Mouse (Mus musculus): ENCODE results near the gene Tmem131l.
A peak's percentile ranks its signal among the peaks of the same experiment; 100 is the strongest.

The Tmem131l gene

DNA sequence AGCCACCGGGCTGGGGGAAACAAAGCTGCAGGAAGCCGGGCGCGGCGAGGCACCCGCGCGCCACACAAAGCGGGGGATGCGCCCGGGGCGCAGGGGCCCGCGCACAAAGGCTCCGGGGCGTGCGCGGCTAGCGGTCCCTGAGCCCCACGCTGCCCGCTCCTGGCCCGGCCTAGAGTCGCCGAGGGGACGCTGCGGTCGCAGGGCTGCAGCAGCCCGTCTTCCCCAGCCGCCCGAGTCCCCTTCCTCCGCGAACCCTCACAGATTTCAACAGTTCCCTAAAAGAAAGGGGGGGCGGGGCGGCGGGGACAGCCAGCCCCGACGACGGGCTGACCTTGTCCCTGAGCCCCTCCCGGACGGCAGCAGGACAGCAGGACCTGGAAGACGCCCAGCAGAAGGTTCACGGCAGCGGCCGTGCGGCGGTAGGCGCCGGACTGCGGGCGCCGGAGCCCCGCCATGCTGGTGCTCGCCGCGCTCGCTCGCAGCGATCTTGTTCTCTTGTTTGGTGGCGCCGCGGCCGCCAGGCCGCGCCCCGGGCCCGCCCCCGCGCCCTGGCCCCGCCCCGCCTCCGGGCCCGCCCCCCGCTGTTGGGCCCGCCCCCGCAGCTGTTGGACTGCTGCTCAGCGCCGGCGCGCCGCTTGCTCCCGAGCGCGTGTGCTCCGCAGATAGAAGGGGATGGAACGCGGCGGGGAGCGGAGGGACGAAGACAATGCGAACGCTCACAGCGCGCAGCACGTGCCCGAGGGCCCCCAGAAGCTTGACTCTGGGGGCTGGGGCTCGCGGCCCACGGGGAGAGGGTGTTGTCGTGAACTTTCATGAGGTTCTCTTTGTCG is at the start of gene Tmem131l:
Gene Tmem131l, minus strand, starts transcription at position 530 of the 830 bp plus-strand sequence.
- peak; percentile 91 for DNase-seq

DNA sequence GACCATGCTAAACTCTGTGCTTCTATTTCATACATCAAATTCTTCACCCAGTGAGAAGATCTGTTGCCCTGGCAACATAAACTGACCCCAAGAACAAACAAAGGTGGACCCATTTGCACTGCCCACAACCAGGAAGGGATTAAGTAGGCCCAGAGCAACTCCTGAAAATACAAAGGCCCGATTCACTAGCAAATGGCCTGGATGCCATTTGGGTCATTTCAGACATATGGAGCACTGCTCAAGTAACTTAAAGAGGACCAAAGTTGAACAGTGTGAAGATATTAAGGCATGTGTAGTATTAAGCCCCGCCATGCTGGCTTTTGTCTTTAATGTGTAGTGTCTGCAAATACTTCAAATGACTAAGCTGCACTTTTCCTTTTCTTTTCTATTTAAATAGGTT is 46.9 kb upstream of the Tmem131l start:
- DNase-seq: no peak

GRCm38 (mm10) chr3:84086337-84086736 is 46.4 kb upstream of the Tmem131l start:
- DNase-seq: no peak

GRCm38 (mm10) chr3:84085429-84085828 is 45.5 kb upstream of the Tmem131l start:
- DNase-seq: no peak

GRCm38 (mm10) chr3:84081208-84081722 is 41.3 kb upstream of the Tmem131l start:
- DNase-seq: no peak

GRCm38 (mm10) chr3:84080074-84080473 is 40.1 kb upstream of the Tmem131l start:
- DNase-seq: no peak

GRCm38 (mm10) chr3:84077505-84077904 is 37.5 kb upstream of the Tmem131l start:
- peak; percentile 18 for DNase-seq

DNA sequence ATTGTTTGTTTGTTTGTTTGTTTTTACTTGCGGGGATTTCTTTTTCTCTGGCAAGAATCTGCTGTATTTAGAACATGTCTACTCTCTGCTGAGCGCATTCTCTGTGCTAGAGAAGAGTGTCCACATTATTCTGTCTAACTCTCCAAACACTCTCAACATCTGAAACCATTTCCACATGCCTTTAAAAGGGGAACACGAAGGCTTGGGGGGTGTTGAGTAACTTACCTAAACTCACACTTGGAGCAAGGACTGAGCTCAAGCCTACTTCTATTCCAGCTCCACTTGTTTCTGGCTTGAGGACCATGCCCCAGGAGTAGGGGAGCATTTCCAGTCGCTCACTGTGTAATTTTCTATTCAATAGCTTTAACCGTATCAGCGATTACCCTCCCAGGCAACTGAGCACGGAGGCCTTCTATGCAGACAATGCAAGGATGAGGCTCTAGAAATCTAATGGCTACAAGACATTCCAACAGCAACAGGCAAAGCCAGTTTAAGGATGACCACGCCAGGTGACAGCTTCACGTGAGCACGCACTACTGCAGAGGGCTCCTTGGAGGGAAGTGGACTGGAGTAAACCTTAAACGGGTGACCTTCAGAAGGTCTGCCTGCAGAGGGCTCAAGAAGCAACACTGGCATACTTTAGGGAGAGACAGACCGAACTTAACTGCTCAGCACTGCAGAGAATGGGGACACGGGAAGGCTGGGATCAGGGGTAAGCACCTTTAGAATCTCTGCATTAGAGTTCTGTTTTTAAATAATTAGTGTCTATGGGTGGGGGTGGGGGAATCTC is 36.8 kb upstream of the Tmem131l start:
- no peak for DNase-seq

- no peak for DNase-seq
These were observed 35.5 kb upstream of the Tmem131l start for GRCm38 (mm10) chr3:84075516-84075915.

DNA sequence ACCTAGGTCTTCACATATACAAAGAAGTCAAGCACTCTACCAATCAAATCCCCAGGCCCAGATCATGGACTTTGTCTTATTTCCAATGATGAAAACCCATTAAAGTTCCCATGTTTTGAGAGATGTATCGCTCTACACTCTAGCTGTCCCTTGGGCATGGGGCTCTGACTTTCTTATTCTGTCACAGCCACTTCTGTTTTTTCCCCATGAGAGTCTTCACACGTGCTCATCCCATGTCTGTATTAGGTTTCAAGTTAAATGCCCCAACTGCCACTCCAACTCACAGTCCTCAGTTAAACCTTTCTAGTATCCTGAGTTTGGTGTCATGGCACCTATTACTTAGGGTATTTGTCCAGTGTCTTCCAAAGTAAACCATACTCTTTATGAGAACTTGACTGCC is 34.8 kb upstream of the Tmem131l start:
- DNase-seq: no peak

DNA sequence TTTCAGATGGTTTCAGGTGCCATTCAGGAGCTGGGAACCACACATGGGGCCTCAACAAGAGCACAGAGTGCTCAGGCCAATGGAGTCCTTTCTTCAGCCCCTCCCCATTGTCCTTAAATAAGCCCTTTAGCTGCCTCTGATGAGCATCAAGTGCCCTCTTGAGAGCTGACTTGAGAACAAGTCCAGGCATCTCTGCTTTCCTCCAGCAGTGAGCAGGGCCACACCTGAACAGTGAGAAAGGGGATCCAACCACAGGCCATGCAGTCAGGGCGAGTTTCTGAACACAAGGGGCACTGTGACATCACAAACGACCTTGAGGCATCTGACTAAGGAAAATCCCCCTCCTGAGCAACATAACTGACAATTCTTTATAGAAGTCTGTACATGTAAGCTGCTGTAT is 31.7 kb upstream of the Tmem131l start:
- no peak for DNase-seq

DNA sequence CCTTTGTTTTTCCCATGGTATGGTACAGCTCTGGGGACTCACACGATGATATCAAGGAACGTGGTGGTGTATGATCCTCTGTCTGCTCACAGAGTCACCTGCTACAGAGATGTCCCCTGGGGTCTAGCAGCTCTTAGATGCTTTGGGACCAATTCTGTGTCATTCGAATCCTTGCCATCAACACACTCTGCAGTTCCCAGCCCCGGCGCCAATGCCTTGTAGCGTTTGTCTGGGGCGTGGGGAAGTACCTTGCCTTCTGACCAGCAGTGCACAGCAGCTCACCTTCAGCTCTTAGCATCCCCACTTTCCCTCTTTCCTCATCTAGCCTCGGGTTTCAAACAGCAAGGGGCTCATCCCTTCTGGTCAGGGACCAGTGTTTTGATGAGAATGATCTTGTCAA is 30.8 kb upstream of the Tmem131l start:
- no peak for DNase-seq

DNA sequence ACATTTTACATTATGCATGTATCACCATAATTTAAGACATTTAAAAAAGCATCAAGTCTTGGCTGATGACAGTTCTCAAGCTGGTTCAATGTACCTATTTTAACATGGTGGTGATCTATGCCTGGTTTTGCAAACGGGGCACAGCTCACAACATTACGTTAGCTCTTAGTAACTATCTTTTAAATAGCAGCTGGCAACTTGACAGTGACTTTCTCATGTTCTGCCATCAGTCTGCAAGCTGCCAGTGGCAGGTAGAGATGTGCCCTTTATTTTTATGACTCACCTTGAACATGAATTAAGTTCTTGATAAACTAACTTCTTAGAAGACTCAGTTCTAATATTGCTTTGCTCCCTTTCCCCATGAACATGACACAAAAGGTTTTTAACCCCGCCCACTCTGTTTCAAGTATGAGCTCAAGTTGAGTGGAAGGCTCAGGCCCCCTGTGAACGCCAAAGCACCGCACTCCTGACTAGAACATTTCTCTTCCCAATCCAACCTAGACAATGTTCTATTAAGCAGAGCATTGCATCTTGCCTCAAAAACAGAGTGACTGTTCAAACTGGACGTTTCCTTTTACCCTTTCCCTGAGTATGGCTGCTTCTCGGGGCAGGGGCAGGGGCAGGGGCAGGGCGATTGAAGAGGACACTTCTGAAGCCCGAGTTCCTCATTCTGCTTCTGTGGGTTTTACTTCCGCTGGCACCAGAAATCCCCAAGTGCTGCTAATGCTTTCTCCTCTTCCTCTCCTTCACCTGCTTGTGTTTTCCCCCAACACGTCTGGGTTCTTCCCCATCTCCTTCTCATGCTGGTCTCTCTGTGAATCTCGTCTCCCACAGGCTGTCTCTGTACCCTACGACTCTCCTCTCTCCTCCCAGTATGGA is 29.1 kb upstream of the Tmem131l start:
- DNase-seq: no peak

- no peak for DNase-seq
These were observed 25.9 kb upstream of the Tmem131l start for GRCm38 (mm10) chr3:84065825-84066224.

- no peak for DNase-seq
These were observed 23.5 kb upstream of the Tmem131l start for GRCm38 (mm10) chr3:84063369-84063914.

- no peak for DNase-seq
These were observed 21.8 kb upstream of the Tmem131l start for GRCm38 (mm10) chr3:84061523-84062453.

DNA sequence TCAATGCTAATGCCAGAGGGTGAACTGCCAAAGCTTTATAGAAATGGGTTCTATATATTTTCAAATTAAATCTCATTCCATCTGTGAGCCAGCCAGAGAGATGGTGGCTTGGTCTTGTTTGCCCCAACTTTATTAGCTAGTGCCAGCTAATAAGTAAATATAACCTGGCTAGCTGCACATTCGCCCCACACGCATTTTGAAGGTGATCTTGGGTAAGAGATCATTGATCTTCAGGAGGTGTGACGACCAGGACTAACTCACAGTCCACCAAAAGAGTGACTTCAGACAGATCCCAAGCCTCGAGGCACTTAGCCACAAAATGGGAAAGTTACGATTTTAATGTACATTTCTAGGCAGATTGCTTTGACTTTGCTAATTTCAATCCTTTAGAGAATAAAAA is 21.0 kb upstream of the Tmem131l start:
- DNase-seq: no peak

DNA sequence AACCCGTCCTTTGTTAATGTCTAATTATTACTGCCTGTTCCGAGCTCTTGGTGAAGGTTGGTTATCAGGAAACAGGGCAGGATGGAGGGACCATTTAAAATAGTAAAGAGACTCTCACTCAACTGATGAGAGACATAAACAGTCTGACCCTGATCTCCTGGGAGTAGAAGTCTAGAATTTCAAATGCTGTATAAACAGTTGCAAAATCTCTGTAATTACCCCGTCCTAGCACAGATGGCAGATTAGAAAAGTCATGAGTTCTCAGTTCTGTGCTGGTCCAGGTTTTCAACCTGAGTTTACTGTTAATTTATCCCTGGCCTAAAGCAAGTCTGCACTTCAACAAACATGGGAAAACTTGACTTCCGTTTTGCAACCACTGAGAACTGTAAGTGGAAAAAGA is 20.2 kb upstream of the Tmem131l start:
- DNase-seq: no peak

DNA sequence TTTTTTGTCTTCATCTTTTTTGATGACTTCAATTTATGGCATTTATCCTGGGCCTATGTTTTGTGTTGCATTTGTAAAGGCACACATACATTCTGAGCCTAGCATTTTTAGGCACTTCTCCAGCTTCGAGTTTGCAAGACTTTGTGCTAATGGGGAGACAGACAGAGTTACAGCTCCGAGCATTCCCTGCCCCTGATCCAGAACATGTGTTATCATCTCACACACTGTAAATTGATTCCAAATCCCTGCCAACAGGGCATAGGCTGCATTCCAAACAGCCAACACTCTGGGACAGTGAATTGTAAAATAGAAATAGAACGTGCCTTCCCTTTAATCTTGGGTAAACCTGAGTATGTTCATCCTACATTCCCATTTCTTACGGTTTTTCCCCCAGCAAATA is 19.7 kb upstream of the Tmem131l start:
- DNase-seq: no peak

GRCm38 (mm10) chr3:84059261-84059660 is 19.3 kb upstream of the Tmem131l start:
- DNase-seq: no peak

DNA sequence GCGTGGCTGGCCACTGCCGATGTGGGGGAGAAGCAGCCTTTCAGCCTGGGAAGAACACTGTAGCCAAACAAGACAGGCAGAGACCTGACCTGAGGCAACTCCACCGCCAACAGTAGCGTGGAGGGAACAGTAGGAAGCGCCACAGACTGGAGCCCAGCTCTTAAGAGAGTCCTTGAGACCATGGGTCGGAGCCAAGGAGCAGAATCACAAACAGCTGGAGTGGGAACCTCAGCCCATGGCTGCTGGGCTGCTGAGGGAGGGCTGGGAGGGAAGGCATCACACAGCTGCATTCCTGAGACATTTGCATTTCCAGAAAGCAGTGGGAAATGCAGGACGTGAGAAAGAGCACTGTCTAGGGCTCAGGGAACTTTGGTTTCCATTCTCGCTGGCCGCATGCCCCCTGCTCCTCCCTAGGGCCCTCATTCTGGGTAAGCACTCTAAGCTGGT is 8.8 kb upstream of the Tmem131l start:
- peak; percentile 43 for DNase-seq
